Mouse (Mus musculus) liver, adult 2 months (tissue): Measurements from ENCODE around the gene Spns2.

Source experiments
- CTCF ChIP-seq: fragments of 200-500 bp; IDR thresholded peaks from 2 replicates; pipeline ENCODE4 v1.5.1; 2011; ENCODE audit warnings: low read depth, low read length, control low read depth
- POLR2A ChIP-seq: fragments of 200-500 bp; IDR thresholded peaks from 2 replicates; pipeline ENCODE4 v1.6.1; 2011; ENCODE audit warnings: low read length, control low read depth; ENCODE audit not compliant: insufficient read depth; ENCODE audit errors: extremely low read depth

GRCm38 (mm10) chr11:72501426-72502002 lies 11.8 kb upstream of the Spns2 start:
- TF ChIP-seq POLR2A (no peak), CTCF (no peak)
